Mouse (Mus musculus): Measurements from ENCODE around the gene Zfp980.
"Not testable (repeated sequence)": the region's sequence is repeated elsewhere in the genome, so short reads cannot be mapped to it uniquely, and the experiment has no call there.

DNA sequence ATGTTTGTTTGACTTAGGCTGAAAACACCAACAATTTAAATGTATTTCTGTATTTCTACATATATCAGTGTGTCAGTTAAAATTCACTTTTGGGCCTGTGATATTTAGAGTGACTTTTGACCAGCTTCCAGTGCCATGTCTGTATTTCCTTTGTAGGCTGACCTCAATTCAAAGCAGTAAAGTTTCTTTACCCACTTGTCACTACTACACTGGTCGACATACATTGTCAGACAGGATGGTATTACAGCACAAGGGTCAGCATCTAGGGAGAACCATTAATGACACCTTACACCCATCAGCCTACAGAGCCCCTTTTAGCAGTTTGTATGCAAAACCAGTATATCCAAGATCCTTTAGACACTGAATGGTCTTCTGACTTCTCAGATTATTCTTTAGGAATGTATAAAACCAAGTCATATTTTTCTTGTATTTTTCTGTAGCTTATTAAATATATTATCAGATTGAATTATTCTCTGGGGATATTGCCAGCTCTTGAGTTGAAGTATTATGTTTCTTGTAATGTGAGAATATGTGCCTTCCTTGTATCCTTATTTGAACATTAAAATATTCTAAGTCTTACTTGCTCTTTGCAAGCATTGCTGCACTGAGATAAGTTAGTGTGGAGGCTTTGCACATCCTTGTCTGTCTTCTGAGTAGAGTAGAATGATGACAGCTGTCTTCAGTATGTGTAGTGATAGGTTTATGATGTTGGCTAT, 10.3 kb downstream of the Zfp980 start:
- TF ChIP-seq GATA1 (IDR thresholded peaks at IDR 0.05; ENCODE audit: borderline replicate concordance, low read length); FLI1 (IDR thresholded peaks at IDR 0.05; ENCODE audit: low read length): not testable (repeated sequence)
